Mouse (Mus musculus) C2C12 (cell line): ENCODE results near the gene Emg1.
A peak's percentile ranks its signal among the peaks of the same experiment; 100 is the strongest.

Experiments used
- CEBPB ChIP-seq: IDR thresholded peaks from one replicate; pipeline ENCODE4 v1.6.1; 2011; ENCODE audit warnings: low read depth, mild to moderate bottlenecking, control low read depth, moderate library complexity
- CTCF ChIP-seq: IDR thresholded peaks from one replicate; pipeline ENCODE4 v1.5.1; 2011; ENCODE audit not compliant: control insufficient read depth, insufficient read depth, insufficient read length
- MAX ChIP-seq: IDR thresholded peaks from one replicate; pipeline ENCODE4 v1.6.1; 2011; ENCODE audit warnings: mild to moderate bottlenecking, control low read depth
- MYOD1 ChIP-seq: IDR thresholded peaks from one replicate; pipeline ENCODE4 v1.6.1; 2011; ENCODE audit warnings: low read depth; ENCODE audit not compliant: control insufficient read depth, insufficient read length

DNA sequence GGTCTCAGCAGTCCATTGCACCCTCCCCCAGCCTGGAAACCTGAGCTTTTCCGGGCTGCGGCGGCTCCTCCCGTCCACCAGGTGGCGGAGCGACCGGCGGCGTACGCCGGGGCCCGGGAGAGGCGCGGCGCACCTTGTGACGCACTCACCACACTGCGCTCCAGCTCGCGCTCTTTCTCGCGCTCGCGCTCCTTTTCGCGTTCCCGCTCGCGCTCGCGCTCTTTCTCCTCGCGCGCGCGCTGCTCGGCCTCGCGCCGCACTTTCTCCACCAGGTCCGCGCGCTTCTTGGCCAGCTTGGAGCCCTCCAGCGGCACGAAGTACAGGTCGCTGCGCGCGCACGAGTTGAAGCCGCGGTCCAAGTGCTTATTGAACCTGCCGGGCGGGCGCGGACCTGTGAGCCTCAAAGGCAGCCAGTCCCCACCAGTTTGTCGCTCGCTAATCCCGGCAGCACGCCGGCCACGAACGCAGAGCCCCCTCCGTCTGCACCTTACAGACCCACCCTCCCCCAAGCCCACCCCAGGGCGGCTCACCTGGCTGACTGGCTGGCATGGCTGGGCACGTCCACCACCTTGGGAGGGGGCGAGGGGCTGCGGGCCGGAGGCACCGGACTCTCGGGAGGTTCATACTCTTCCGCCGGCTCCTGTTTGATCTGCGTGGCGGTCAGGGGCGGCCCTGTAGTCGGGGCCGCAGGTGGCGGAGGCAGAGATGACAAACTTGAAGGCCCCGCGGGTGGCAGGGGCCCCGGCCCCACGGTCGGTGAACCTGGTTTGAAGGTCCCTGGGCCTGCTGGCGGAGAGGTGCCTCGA lies 33.7 kb upstream of the Emg1 start:
- TF ChIP-seq MYOD1 (no peak), CTCF (peak; percentile 90), CEBPB (no peak), MAX (peak; percentile 57)
